Mouse (Mus musculus) thymus, adult 2 months (tissue): ENCODE results near the gene Hsf2bp.

Experiments used
- CTCF ChIP-seq: fragments of 200-500 bp; IDR thresholded peaks from 2 replicates; pipeline ENCODE4 v1.5.1; 2012; ENCODE audit warnings: mild to moderate bottlenecking, control low read depth, low read length, moderate library complexity, borderline replicate concordance; ENCODE audit not compliant: control insufficient read depth, poor library complexity, insufficient read depth; ENCODE audit errors: extremely low read depth
- POLR2A ChIP-seq: fragments of 200-500 bp; IDR thresholded peaks from 2 replicates; pipeline ENCODE4 v1.6.1; 2012; ENCODE audit warnings: mild to moderate bottlenecking, low read length, control low read depth, moderate library complexity; ENCODE audit not compliant: control insufficient read depth, poor library complexity, insufficient read depth; ENCODE audit errors: extremely low read depth

- TF ChIP-seq CTCF (no peak), POLR2A (no peak)
These were observed 42.8 kb downstream of the Hsf2bp start for GRCm38 (mm10) chr17:31993354-31993753.
